Mouse (Mus musculus) embryonic fibroblast, embryonic 13.5 days (primary cell): ENCODE data around the gene Slc36a1.

Experiments used
- CTCF ChIP-seq: IDR thresholded peaks from 2 replicates; pipeline ENCODE4 v1.5.1; 2011; ENCODE audit warnings: mild to moderate bottlenecking, control low read depth, low read length, moderate library complexity, borderline replicate concordance; ENCODE audit not compliant: insufficient read depth
- POLR2A ChIP-seq: IDR thresholded peaks from 2 replicates; pipeline ENCODE4 v1.6.1; 2011; ENCODE audit warnings: low read depth, mild to moderate bottlenecking, control low read depth, low read length, moderate library complexity

DNA sequence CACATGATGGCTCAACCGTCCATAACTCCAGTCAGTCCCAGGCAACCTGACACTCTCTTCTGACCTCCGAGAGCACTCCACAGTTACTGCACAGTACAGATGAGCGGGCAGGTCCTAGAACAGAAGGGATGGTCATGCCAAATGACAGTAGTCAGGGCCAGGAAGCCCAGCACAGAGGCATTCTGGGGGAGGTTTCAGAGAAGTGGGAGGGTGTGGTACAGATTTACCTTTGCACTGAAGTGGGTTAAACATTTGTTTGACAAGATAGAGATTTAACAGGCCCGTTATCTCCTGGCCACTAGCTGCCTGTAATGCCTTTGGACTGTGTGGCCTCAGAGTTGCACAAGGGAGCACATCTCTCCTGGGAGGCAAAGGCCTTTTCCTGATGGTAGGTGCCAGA lies 13.3 kb downstream of the Slc36a1 start:
- TF ChIP-seq CTCF (no peak), POLR2A (no peak)
